Mouse (Mus musculus) megakaryocyte, embryonic 14.5 days (primary cell): ENCODE results near the gene Ush2a. TPM values are rescaled to one million over a fixed set of nuclear protein-coding genes. Genes with fewer than 3 reads are reported as not detected.

Source experiments
- H3K27me3 ChIP-seq: replicated peaks from 2 replicates; pipeline ENCODE3; 2012; ENCODE audit warnings: inconsistent platforms
- H3K36me3 ChIP-seq: replicated peaks from 2 replicates; pipeline ENCODE3; 2012; ENCODE audit warnings: low read length, inconsistent platforms, mixed read lengths
- H3K4me1 ChIP-seq: 2 replicates; pipeline ENCODE4 v1.6.1; 2012; ENCODE audit warnings: inconsistent platforms
- H3K4me3 ChIP-seq: replicated peaks from 2 replicates; pipeline ENCODE3; 2012; ENCODE audit warnings: moderate library complexity, mild to moderate bottlenecking, inconsistent platforms
- H3K9me3 ChIP-seq: 2 replicates; pipeline ENCODE4 v1.6.1; 2012; ENCODE audit warnings: inconsistent platforms
- FLI1 ChIP-seq: IDR thresholded peaks from 2 replicates; pipeline ENCODE4 v1.6.1; 2012; ENCODE audit warnings: low read length, inconsistent platforms, mixed read lengths
- GATA1 ChIP-seq: IDR thresholded peaks from 3 replicates; pipeline ENCODE4 v1.6.1; 2012; ENCODE audit warnings: mixed read lengths, low read length, inconsistent platforms, borderline replicate concordance
- polyA plus RNA-seq: library from polyadenylated mRNA; stranded (reverse); fragments of >175 nt; gene quantifications from 2 replicates; pipeline ENCODE4 v1.2.3, GENCODE M21; 2012; ENCODE audit warnings: low replicate concordance; ENCODE audit not compliant: insufficient read depth

Ush2a gene
- polyA plus RNA-seq, 1 experiment, result not detected

DNA sequence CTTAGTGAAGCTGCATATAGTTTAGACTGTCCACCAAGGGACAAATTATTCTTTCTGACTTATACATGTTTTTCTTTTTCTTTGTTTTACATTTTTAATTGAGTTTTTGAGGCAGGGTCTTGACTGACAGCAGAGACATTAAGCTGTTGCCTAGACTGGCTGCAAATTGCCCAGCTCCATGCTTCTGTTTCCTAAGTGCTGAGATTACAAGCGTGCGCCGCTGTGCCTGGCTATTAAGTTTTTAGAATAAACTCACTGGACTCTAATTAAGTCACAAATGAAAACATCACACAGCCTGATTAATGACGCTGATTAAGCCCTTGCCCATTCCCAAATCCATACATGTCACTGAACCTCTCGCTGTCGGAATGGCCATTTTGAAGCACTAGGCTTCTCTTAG is 7.2 kb downstream of the Ush2a start:
- Histone ChIP-seq H3K27me3 (no peaks in the 10 kb centered on the region), H3K9me3 (0 out of 2 replicates have a peak, but pooled peaks cover 2% of the 10 kb centered on the region), H3K36me3 (no peaks in the 10 kb centered on the region), H3K4me1 (no peaks in the 10 kb centered on the region), H3K4me3 (no peak overlapping the region)
- TF ChIP-seq FLI1 (no peak), GATA1 (no peak)

DNA sequence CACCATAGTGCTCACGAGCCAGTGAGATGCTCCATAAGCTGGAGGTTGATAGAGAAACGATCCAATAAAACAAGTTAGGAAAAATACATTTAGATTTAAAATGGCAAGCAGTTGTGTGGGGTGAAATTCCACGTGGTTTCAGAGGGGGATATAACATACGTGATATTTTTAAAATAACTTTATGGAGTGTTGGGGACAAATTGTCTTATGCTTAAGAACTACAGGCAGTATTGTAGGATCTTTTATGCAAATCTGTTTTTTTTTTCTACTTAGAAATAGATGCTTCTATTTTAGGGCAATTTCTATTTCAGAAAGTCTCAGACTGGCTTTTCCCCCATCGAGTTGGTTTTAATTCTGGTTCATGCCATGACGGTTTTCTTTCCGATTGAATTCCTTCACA is 51.5 kb downstream of the Ush2a start:
- TF ChIP-seq FLI1 (no peak), GATA1 (no peak)
- Histone ChIP-seq H3K9me3 (peaks cover 8% of the 10 kb centered on the region; the same call in 1 of the 2 replicates), H3K36me3 (no peaks in the 10 kb centered on the region), H3K27me3 (no peaks in the 10 kb centered on the region), H3K4me1 (no peaks in the 10 kb centered on the region), H3K4me3 (no peak overlapping the region)

DNA sequence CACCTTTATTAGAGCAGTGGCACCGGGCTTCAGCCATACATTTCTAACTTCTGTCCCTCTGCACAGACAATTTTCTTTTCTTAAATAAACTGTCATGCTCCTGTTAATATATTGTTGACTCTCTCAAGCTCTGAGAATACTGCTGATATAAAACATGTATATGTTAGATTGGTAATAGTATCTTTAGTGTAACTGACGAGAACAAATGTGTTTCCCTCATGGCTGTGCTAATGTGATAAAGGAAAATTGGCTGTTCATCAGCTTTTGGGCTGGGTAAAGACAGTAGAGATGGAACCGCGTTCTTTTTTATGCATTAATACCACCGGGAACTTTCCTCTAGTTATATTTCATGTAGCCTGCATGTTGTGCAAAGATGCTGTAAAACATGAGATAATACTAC is 54.8 kb downstream of the Ush2a start:
- Histone ChIP-seq H3K4me3 (no peak overlapping the region), H3K27me3 (no peaks in the 10 kb centered on the region), H3K9me3 (peaks cover 3% of the 10 kb centered on the region; the same call in 1 of the 2 replicates), H3K36me3 (no peaks in the 10 kb centered on the region), H3K4me1 (peaks cover 8% of the 10 kb centered on the region)
- TF ChIP-seq FLI1 (no peak), GATA1 (no peak)

DNA sequence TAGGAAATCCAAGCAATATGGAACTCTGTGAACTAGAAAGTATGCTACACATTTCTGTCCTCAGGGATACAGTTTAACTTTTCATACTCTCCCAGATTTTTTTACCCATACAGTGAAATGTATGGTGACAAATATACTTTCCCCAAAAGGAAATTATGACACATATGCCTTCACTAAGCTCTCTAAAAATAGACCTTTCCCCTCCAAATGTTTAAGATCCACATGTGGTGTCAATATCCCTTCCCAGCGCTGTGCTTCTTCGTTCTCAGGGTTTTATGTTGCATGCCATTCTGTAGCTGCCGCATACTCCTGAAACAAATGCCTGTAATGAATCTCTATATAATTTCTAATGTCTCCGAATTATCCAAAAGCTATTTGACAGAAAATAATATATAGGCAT is 58.4 kb downstream of the Ush2a start:
- Histone ChIP-seq H3K36me3 (no peaks in the 10 kb centered on the region), H3K27me3 (no peaks in the 10 kb centered on the region), H3K4me1 (peaks cover 8% of the 10 kb centered on the region), H3K4me3 (no peak overlapping the region), H3K9me3 (no peaks in the 10 kb centered on the region)
- TF ChIP-seq FLI1, result no peak
- no peak for TF ChIP-seq GATA1

DNA sequence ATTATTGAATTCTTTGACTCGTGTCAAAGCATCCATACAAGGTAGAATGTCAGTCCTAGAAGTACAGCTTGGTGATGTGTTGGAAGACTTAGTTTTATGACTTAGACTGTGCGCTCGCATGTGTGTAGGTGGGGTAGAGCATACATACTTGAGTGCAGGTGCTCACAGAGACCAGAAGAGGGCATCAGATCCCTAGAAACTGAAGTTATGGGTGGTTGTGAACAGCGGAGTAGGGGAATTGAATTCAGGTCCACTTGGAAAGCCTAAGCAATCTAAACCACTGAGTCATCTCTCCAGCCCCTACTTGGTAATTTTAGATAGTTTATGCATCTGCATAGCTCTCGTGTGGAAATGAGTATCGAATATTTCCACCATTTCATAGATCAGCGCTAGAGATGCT is 59.7 kb downstream of the Ush2a start:
- Histone ChIP-seq H3K4me1 (peaks cover 8% of the 10 kb centered on the region), H3K36me3 (no peaks in the 10 kb centered on the region), H3K9me3 (no peaks in the 10 kb centered on the region), H3K4me3 (no peak overlapping the region), H3K27me3 (no peaks in the 10 kb centered on the region)
- TF ChIP-seq FLI1, result no peak
- TF ChIP-seq GATA1, result no peak

GRCm38 (mm10) chr1:188330406-188330805 is 68.6 kb downstream of the Ush2a start:
- no peak overlapping the region for H3K4me3 ChIP-seq
- no peaks in the 10 kb centered on the region for H3K27me3 ChIP-seq
- peaks cover 29% of the 10 kb centered on the region for H3K4me1 ChIP-seq
- H3K9me3 ChIP-seq, result no peaks in the 10 kb centered on the region
- H3K36me3 ChIP-seq, result no peaks in the 10 kb centered on the region
- TF ChIP-seq FLI1, result no peak
- no peak for TF ChIP-seq GATA1

- H3K36me3 ChIP-seq, result no peaks in the 10 kb centered on the region
- H3K4me1 ChIP-seq, result peaks cover 20% of the 10 kb centered on the region
- no peak for TF ChIP-seq FLI1
- no peak for TF ChIP-seq GATA1
- H3K9me3 ChIP-seq, result no peaks in the 10 kb centered on the region
- no peaks in the 10 kb centered on the region for H3K27me3 ChIP-seq
- H3K4me3 ChIP-seq, result no peak overlapping the region
Measured at GRCm38 (mm10) chr1:188333936-188334335, 72.1 kb downstream of the Ush2a start.

- Histone ChIP-seq H3K4me1 (peaks cover 20% of the 10 kb centered on the region), H3K9me3 (peaks cover 3% of the 10 kb centered on the region; the same call in 1 of the 2 replicates), H3K4me3 (no peak overlapping the region), H3K27me3 (no peaks in the 10 kb centered on the region), H3K36me3 (peaks cover 7% of the 10 kb centered on the region)
- TF ChIP-seq GATA1 (no peak), FLI1 (no peak)
Measured at GRCm38 (mm10) chr1:188347762-188348161, 85.9 kb downstream of the Ush2a start.

GRCm38 (mm10) chr1:188354726-188355125 is 92.9 kb downstream of the Ush2a start:
- Histone ChIP-seq H3K4me1 (peaks cover 31% of the 10 kb centered on the region), H3K27me3 (no peaks in the 10 kb centered on the region)
- no peak for TF ChIP-seq FLI1
- no peak for TF ChIP-seq GATA1

GRCm38 (mm10) chr1:188363548-188363947 is 101.7 kb downstream of the Ush2a start:
- Histone ChIP-seq H3K9me3 (no peaks in the 10 kb centered on the region), H3K4me3 (no peak overlapping the region), H3K36me3 (no peaks in the 10 kb centered on the region), H3K27me3 (no peaks in the 10 kb centered on the region), H3K4me1 (no peaks in the 10 kb centered on the region; the same call in 1 of the 2 replicates)
- TF ChIP-seq GATA1 (no peak), FLI1 (no peak)

More at GRCm38 (mm10) chr1:188354726-188355125, 92.9 kb downstream of the Ush2a start:
- peaks cover 6% of the 10 kb centered on the region; the same call in 1 of the 2 replicates for H3K9me3 ChIP-seq
- no peak overlapping the region for H3K4me3 ChIP-seq
- H3K36me3 ChIP-seq, result peaks cover 7% of the 10 kb centered on the region

GRCm38 (mm10) chr1:188385180-188385579 is 123.4 kb downstream of the Ush2a start:
- H3K4me3 ChIP-seq, result peak overlapping the region; percentile 86
- H3K4me1 ChIP-seq, result peaks cover 79% of the 10 kb centered on the region
- TF ChIP-seq FLI1 (no peak), GATA1 (no peak)
- H3K9me3 ChIP-seq, result no peaks in the 10 kb centered on the region
- H3K36me3 ChIP-seq, result peaks cover 8% of the 10 kb centered on the region
- H3K27me3 ChIP-seq, result no peaks in the 10 kb centered on the region
